Mouse (Mus musculus) midbrain, embryonic 10.5 days (tissue): Measurements from ENCODE around the gene Enpp1. TPM values are rescaled to one million over a fixed set of nuclear protein-coding genes. Genes with fewer than 3 reads are reported as not detected.

Source experiments
- DNase-seq: peaks from one replicate; pipeline ENCODE4 v3.0.0-alpha.2; 2017; ENCODE audit warnings: low spot score
- H3K27ac ChIP-seq: fragments of 300-500 bp; sonication (generic); replicated peaks from 2 replicates; pipeline ENCODE4 v1.5.1; 2016; ENCODE audit warnings: mild to moderate bottlenecking
- H3K27me3 ChIP-seq: fragments of 300-500 bp; sonication (generic); 2 replicates; pipeline ENCODE4 v1.6.1; 2016; ENCODE audit warnings: low read depth, mild to moderate bottlenecking; ENCODE audit not compliant: poor library complexity, severe bottlenecking
- H3K36me3 ChIP-seq: fragments of 300-500 bp; sonication (generic); 2 replicates; pipeline ENCODE4 v1.6.1; 2016; ENCODE audit warnings: mild to moderate bottlenecking, moderate library complexity
- H3K4me1 ChIP-seq: fragments of 300-500 bp; sonication (generic); 2 replicates; pipeline ENCODE4 v1.6.1; 2016
- H3K4me3 ChIP-seq: fragments of 300-500 bp; sonication (generic); 2 replicates; pipeline ENCODE4 v1.5.1; 2016; ENCODE audit warnings: mild to moderate bottlenecking, moderate library complexity
- H3K9me3 ChIP-seq: fragments of 300-500 bp; sonication (generic); replicated peaks from 2 replicates; pipeline ENCODE4 v1.6.1; 2016; ENCODE audit warnings: mild to moderate bottlenecking
- WGBS: fragments of 180-500 bp; shearing (Covaris S2); methylation state at CpG from one replicate; pipeline ENCODE4 v1.1.7; 2016; 5-methylcytosine and 5-hydroxymethylcytosine counted together
- polyA plus RNA-seq: library from polyadenylated mRNA; unstranded; fragments of >200 nt; fragmentation: Nextera tagmentation; extraction: Ambion mirVana; gene quantifications from 2 replicates; pipeline ENCODE4 v1.2.1, GENCODE M21; 2016

The Enpp1 gene
- polyA plus RNA-seq, 1 experiment from 2014 or later: 0.36 TPM

GRCm38 (mm10) chr10:24727478-24727877, 15.5 kb upstream of the Enpp1 start:
- Histone ChIP-seq H3K4me1 (0 out of 2 replicates have a peak, but pooled peaks cover 5% of the 10 kb centered on the region), H3K27ac (no peak overlapping the region), H3K36me3 (no peaks in the 10 kb centered on the region), H3K27me3 (no peaks in the 10 kb centered on the region), H3K9me3 (no peaks in the 10 kb centered on the region), H3K4me3 (no peak overlapping the region)
- 89% methylated on average over 4 of the region's 4 CpGs for WGBS
- DNase-seq: no peak

DNA sequence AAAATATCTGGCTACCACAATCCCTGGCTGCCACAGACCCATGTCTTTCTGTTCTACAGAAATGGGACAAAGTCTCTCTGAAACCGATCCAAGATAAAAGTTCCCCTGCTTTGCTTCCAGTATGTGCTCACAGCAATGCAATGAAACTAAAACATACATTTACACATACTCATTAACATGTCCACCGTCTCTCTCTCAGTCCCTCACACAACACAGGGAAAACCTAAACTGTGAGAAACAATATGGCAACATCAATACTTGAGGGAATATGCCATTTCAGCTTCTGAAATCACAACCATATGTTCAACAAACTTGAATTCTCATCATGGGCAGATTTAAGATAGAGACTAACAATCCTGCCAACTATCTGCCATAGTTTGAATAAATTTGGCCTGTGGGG, 13.2 kb upstream of the Enpp1 start:
- 90% methylated on average over 2 of the region's 2 CpGs for WGBS
- DNase-seq: no peak
- H3K27ac ChIP-seq: no peak overlapping the region
- H3K4me3 ChIP-seq: no peak overlapping the region
- no peaks in the 10 kb centered on the region for H3K4me1 ChIP-seq
- H3K27me3 ChIP-seq: no peaks in the 10 kb centered on the region
- H3K9me3 ChIP-seq: no peaks in the 10 kb centered on the region
- no peaks in the 10 kb centered on the region for H3K36me3 ChIP-seq

- Histone ChIP-seq H3K36me3 (no peaks in the 10 kb centered on the region), H3K9me3 (no peaks in the 10 kb centered on the region)
- DNase-seq: no peak
Measured at GRCm38 (mm10) chr10:24721841-24722240, 9.9 kb upstream of the Enpp1 start.

GRCm38 (mm10) chr10:24719383-24719782, 7.4 kb upstream of the Enpp1 start:
- 87% methylated on average over 4 of the region's 4 CpGs for WGBS
- DNase-seq: no peak
- H3K9me3 ChIP-seq: no peaks in the 10 kb centered on the region
- peaks cover 11% of the 10 kb centered on the region for H3K4me1 ChIP-seq
- H3K4me3 ChIP-seq: no peak overlapping the region
- no peaks in the 10 kb centered on the region for H3K36me3 ChIP-seq
- H3K27me3 ChIP-seq: peaks cover 10% of the 10 kb centered on the region; the same call in 1 of the 2 replicates
- no peak overlapping the region for H3K27ac ChIP-seq

More at GRCm38 (mm10) chr10:24721841-24722240, 9.9 kb upstream of the Enpp1 start:
- WGBS: 97% methylated on average over 3 of the region's 3 CpGs
- Histone ChIP-seq H3K4me1 (peaks cover 11% of the 10 kb centered on the region), H3K27ac (no peak overlapping the region), H3K4me3 (no peak overlapping the region), H3K27me3 (peaks cover 10% of the 10 kb centered on the region; the same call in 1 of the 2 replicates)

- 55% methylated on average over 11 of the region's 11 CpGs for WGBS
- Histone ChIP-seq H3K27ac (no peak overlapping the region), H3K9me3 (no peaks in the 10 kb centered on the region), H3K4me1 (peaks cover 11% of the 10 kb centered on the region), H3K27me3 (peaks cover 10% of the 10 kb centered on the region; the same call in 1 of the 2 replicates), H3K4me3 (no peak overlapping the region), H3K36me3 (no peaks in the 10 kb centered on the region)
- no peak for DNase-seq
Measured at GRCm38 (mm10) chr10:24718720-24719119, 6.8 kb upstream of the Enpp1 start.

DNA sequence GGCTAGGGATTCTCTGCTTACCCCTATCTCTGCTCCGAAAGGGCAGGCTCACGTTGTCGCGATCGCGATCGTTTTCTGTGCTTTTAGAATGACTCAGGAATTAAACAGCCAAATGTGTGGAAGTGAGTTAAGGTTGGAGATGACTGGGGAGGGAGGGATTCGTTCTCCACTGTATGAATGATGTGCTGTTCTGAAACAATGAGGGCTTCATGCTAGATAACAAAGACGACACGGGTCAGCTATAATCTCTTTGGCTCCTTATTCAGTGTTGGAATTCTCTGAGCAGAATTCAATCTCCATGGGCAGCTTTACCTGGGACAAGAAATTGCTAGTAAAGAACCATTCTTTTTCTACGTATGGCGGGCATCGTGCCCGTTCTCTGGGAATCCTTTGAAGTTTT, 6.1 kb upstream of the Enpp1 start:
- no peaks in the 10 kb centered on the region for H3K9me3 ChIP-seq
- no peaks in the 10 kb centered on the region for H3K36me3 ChIP-seq
- no peak for DNase-seq
- H3K27me3 ChIP-seq: peaks cover 14% of the 10 kb centered on the region
- H3K4me1 ChIP-seq: peaks cover 11% of the 10 kb centered on the region
- no peak overlapping the region for H3K27ac ChIP-seq
- no peak overlapping the region for H3K4me3 ChIP-seq
- 52% methylated on average over 14 of the region's 14 CpGs for WGBS

- no peak for DNase-seq
- H3K36me3 ChIP-seq: no peaks in the 10 kb centered on the region
- H3K9me3 ChIP-seq: no peaks in the 10 kb centered on the region
- no peak overlapping the region for H3K4me3 ChIP-seq
- H3K27ac ChIP-seq: no peak overlapping the region
- 84% methylated on average over 5 of the region's 5 CpGs for WGBS
- H3K4me1 ChIP-seq: peaks cover 23% of the 10 kb centered on the region
- H3K27me3 ChIP-seq: peaks cover 32% of the 10 kb centered on the region
Measured at GRCm38 (mm10) chr10:24716232-24716631, 4.3 kb upstream of the Enpp1 start.

GRCm38 (mm10) chr10:24712901-24713300, 942 bp upstream of the Enpp1 start:
- H3K36me3 ChIP-seq: no peaks in the 10 kb centered on the region
- H3K9me3 ChIP-seq: no peaks in the 10 kb centered on the region
- DNase-seq: no peak
- no peak overlapping the region for H3K4me3 ChIP-seq
- peaks cover 17% of the 10 kb centered on the region for H3K4me1 ChIP-seq
- 69% methylated on average over 5 of the region's 5 CpGs for WGBS
- peaks cover 50% of the 10 kb centered on the region for H3K27me3 ChIP-seq
- no peak overlapping the region for H3K27ac ChIP-seq

DNA sequence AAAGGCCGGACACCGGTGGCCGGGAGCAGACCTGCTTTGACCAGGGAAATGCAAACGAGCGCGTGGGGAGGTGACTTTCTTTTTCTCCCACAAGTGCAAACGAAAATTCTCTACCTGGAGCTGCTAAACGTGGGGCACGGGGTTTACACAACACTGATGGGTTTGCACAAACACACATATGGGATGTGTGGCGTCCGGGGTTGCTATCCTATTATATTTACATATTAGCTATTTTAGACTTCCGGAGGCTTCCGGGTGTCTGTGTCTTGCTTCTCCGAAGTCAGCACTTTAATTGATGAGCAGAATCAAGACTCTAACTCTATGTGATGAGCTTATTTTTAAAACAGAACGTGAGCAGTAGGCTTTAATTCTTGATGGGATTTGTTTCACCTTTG, 405 bp upstream of the Enpp1 start:
- DNase-seq: no peak
- 14% methylated on average over 15 of the region's 15 CpGs for WGBS
- no peaks in the 10 kb centered on the region for H3K9me3 ChIP-seq
- peaks cover 50% of the 10 kb centered on the region for H3K27me3 ChIP-seq
- H3K27ac ChIP-seq: peak overlapping the region; percentile 69
- no peaks in the 10 kb centered on the region for H3K36me3 ChIP-seq
- peaks cover 16% of the 10 kb centered on the region for H3K4me1 ChIP-seq
- peak overlapping the region; percentile 74 for H3K4me3 ChIP-seq

GRCm38 (mm10) chr10:24711071-24711470, 888 bp downstream of the Enpp1 start:
- H3K4me1 ChIP-seq: peaks cover 16% of the 10 kb centered on the region
- 25% methylated on average over 10 of the region's 10 CpGs for WGBS
- H3K36me3 ChIP-seq: no peaks in the 10 kb centered on the region
- H3K9me3 ChIP-seq: no peaks in the 10 kb centered on the region
- peak; percentile 25 for DNase-seq
- H3K27ac ChIP-seq: no peak overlapping the region
- peaks cover 50% of the 10 kb centered on the region for H3K27me3 ChIP-seq
- peak overlapping the region; percentile 74 for H3K4me3 ChIP-seq

DNA sequence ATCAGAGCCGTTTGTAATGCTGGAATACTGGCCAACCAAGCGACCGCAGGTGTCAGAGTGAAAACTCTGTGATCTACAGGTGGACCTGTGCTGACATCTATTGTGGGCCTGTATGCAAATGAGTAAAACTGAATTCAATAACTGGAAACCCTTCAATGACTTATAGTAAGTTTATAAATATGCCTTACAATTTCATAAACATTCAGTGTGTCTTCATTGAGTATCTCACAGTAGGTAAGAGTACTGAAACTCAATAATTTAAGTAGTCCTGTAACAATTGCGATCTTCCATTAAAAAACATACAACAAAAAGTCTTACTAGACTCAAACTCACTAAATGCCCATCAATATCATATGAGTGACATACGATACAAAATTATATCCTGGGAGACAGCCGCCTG, 1.6 kb downstream of the Enpp1 start:
- DNase-seq: no peak

GRCm38 (mm10) chr10:24707745-24708144, 4.2 kb downstream of the Enpp1 start:
- DNase-seq: no peak
- Histone ChIP-seq H3K36me3 (no peaks in the 10 kb centered on the region), H3K9me3 (no peaks in the 10 kb centered on the region), H3K27me3 (peaks cover 43% of the 10 kb centered on the region), H3K4me3 (no peak overlapping the region), H3K27ac (no peak overlapping the region), H3K4me1 (peaks cover 16% of the 10 kb centered on the region)
- 79% methylated on average over 6 of the region's 6 CpGs for WGBS

More for the DNA sequence above, 1.6 kb downstream of the Enpp1 start:
- Histone ChIP-seq H3K4me1 (peaks cover 16% of the 10 kb centered on the region), H3K36me3 (no peaks in the 10 kb centered on the region), H3K27ac (no peak overlapping the region), H3K27me3 (peaks cover 50% of the 10 kb centered on the region), H3K4me3 (no peak overlapping the region), H3K9me3 (no peaks in the 10 kb centered on the region)
- WGBS: 90% methylated on average over 6 of the region's 6 CpGs

- Histone ChIP-seq H3K36me3 (no peaks in the 10 kb centered on the region), H3K4me1 (peaks cover 8% of the 10 kb centered on the region), H3K9me3 (no peaks in the 10 kb centered on the region), H3K4me3 (no peak overlapping the region), H3K27me3 (peaks cover 31% of the 10 kb centered on the region), H3K27ac (no peak overlapping the region)
- WGBS: 94% methylated on average over 2 of the region's 2 CpGs
- DNase-seq: no peak
Measured at GRCm38 (mm10) chr10:24706431-24707140, 5.4 kb downstream of the Enpp1 start.
